12 mouse cellular contexts compared by ENCODE assay signal in genomic region chr10:70952056-70952769, GRCm38 (mm10).
DNase-seq lines count a peak whose midpoint lies in the region; ATAC-seq and TF ChIP-seq lines count a peak whose summit lies in the region.
"Had no signal": no experiment of that assay in that cellular context is flagged by ENCODE, and none has a peak within 500 bp of the region (broad histone marks: within the 10 kb centered on the region; RNA-seq: fewer than 3 reads in every experiment).

No protein-coding gene starts in this region.

- peak overlapping the region; percentile 23; the same call in 1 of the 2 replicates for H3K4me3 ChIP-seq in hindbrain, embryonic 10.5 days
- no peak overlapping the region for H3K4me3 ChIP-seq in midbrain, embryonic 10.5 days
- no peak overlapping the region for H3K4me3 ChIP-seq in lung, postnatal 0 days (ENCODE audit: low read depth, low read length)
- H3K4me3 ChIP-seq: stomach, embryonic 15.5 days had no signal

- H3K27ac ChIP-seq in hindbrain, embryonic 10.5 days = peak overlapping the region; percentile 83
- peak overlapping the region; percentile 75 for H3K27ac ChIP-seq in midbrain, embryonic 10.5 days (replicated peaks)
- no peak overlapping the region for H3K27ac ChIP-seq in lung, postnatal 0 days (ENCODE audit: low read length)
- H3K27ac ChIP-seq: stomach, embryonic 15.5 days had no signal

- no peak overlapping the region for H3K9ac ChIP-seq in lung, postnatal 0 days (replicated peaks; ENCODE audit: low read depth)
- H3K9ac ChIP-seq: stomach, embryonic 15.5 days had no signal

- 56% methylated on average over 11 of the region's 11 CpGs for WGBS in hindbrain, embryonic 10.5 days
- 77% methylated on average over 11 of the region's 11 CpGs for WGBS in midbrain, embryonic 10.5 days
- 71% methylated on average over 11 of the region's 11 CpGs for WGBS in lung, postnatal 0 days

- H3K36me3 ChIP-seq in hindbrain, embryonic 10.5 days = no peaks in the 10 kb centered on the region
- no peaks in the 10 kb centered on the region for H3K36me3 ChIP-seq in midbrain, embryonic 10.5 days
- H3K36me3 ChIP-seq in lung, postnatal 0 days (ENCODE audit: insufficient read depth, low read length) = no peaks in the 10 kb centered on the region

- no peak for TF ChIP-seq EP300 in lung, postnatal 0 days (IDR thresholded peaks at IDR 0.05)

- no peaks in the 10 kb centered on the region for H3K27me3 ChIP-seq in hindbrain, embryonic 10.5 days (ENCODE audit: insufficient read depth, poor library complexity, severe bottlenecking)
- no peaks in the 10 kb centered on the region for H3K27me3 ChIP-seq in midbrain, embryonic 10.5 days (ENCODE audit: low read depth, poor library complexity, severe bottlenecking)
- H3K27me3 ChIP-seq in lung, postnatal 0 days (replicated peaks; ENCODE audit: insufficient read depth, low read length) = no peaks in the 10 kb centered on the region
- H3K27me3 ChIP-seq: megakaryocyte, embryonic 14.5 days; stomach, embryonic 15.5 days had no signal

- peak; percentile 21 for DNase-seq in left cerebral cortex, adult 11 months (ENCODE audit: low spot score)
- no peak for DNase-seq in left cerebral cortex, postnatal 4 days
- peak; percentile 35 for DNase-seq in hindbrain, embryonic 10.5 days (ENCODE audit: low spot score)
- DNase-seq in midbrain, embryonic 10.5 days (ENCODE audit: low spot score) = no peak
- peak; percentile 27 for DNase-seq in right cerebral cortex, postnatal 25 days
- DNase-seq in lung, postnatal 0 days (ENCODE audit: low spot score) = no peak
- DNase-seq: heart, postnatal 14 days had no signal

- no peak for ATAC-seq in lung, postnatal 0 days
- ATAC-seq in granulocyte monocyte progenitor cell, adult 5-6 weeks (replicated peaks; ENCODE audit: poor library complexity, severe bottlenecking) = no peak
- no peak for ATAC-seq in monocyte, adult 5-6 weeks (replicated peaks; ENCODE audit: insufficient number of reproducible peaks, low FRiP score, low TSS enrichment, poor library complexity, severe bottlenecking)
- ATAC-seq: CD4-positive, CD25-positive, alpha-beta regulatory T cell, adult 4 months had no signal

- no peak overlapping the region for H3K4me2 ChIP-seq in lung, postnatal 0 days (replicated peaks; ENCODE audit: low read depth, low read length)
- H3K4me2 ChIP-seq: stomach, embryonic 15.5 days had no signal

- peaks cover 41% of the 10 kb centered on the region for H3K4me1 ChIP-seq in hindbrain, embryonic 10.5 days (replicated peaks)
- peaks cover 36% of the 10 kb centered on the region for H3K4me1 ChIP-seq in midbrain, embryonic 10.5 days
- H3K4me1 ChIP-seq in lung, postnatal 0 days (ENCODE audit: insufficient read depth, low read depth, low read length) = no peaks in the 10 kb centered on the region
- H3K4me1 ChIP-seq: megakaryocyte, embryonic 14.5 days had no signal

- no peak for TF ChIP-seq CTCF in lung, postnatal 0 days (IDR thresholded peaks at IDR 0.05)

- no peaks in the 10 kb centered on the region for H3K9me3 ChIP-seq in hindbrain, embryonic 10.5 days
- H3K9me3 ChIP-seq in midbrain, embryonic 10.5 days (replicated peaks) = no peaks in the 10 kb centered on the region
- H3K9me3 ChIP-seq in lung, postnatal 0 days (ENCODE audit: low read length) = no peaks in the 10 kb centered on the region
- H3K9me3 ChIP-seq: stomach, embryonic 15.5 days had no signal

- intact Hi-C loops in left cerebral cortex, postnatal 4 days (cut with DNase I) = loop anchor here (5.0 kb wide), 1 partner anchor 355 kb away; no protein-coding TSS in a partner anchor

Comparison
In these comparisons a context has a peak if more than half of its experiments do, and no peak if none do; other contexts are left out.
1. DNase-seq: peak in left cerebral cortex, adult 11 months (single experiment), hindbrain, embryonic 10.5 days (single experiment) and right cerebral cortex, postnatal 25 days (single experiment); none in left cerebral cortex, postnatal 4 days (single experiment), midbrain, embryonic 10.5 days (single experiment) and lung, postnatal 0 days (single experiment).